Mouse (Mus musculus): Measurements from ENCODE around the gene Zkscan5.

DNA sequence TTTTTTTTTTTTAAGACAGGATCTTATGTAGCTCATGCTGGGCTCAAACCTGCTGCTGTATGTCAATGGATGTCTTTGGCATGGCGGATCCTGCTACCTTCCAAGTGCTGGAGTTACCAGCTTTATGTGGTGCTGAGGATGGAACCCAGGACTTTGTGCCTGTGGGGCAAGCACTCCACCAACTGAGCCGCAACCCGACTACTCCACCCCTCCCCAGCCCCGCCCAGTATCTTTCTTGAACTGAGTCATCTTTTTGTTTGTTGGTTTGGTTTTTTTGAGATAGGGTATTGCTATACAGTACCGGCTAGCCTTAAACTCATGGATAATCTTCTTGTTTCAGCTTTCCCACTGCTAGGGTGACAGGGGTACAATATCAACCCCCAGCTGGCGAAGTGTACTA lies 14.9 kb upstream of the Zkscan5 start:
- TF ChIP-seq POLR2A (IDR thresholded peaks at IDR 0.05; ENCODE audit: extremely low read depth, insufficient read depth, low read length) (no peak), CTCF (IDR thresholded peaks at IDR 0.05; ENCODE audit: low read depth, low read length) (no peak)
